ENCODE assay signal across 8 mouse cellular contexts in genomic region chr4:102254466-102255294, GRCm38 (mm10).
A peak's percentile ranks its signal among the peaks of the same experiment; 100 is the strongest.
DNase-seq lines count a peak whose midpoint lies in the region; ATAC-seq and TF ChIP-seq lines count a peak whose summit lies in the region.

No protein-coding gene starts in this region.

- H3K27me3 ChIP-seq in embryonic facial prominence, embryonic 15.5 days = no peaks in the 10 kb centered on the region
- no peaks in the 10 kb centered on the region for H3K27me3 ChIP-seq in heart, postnatal 0 days (ENCODE audit: control insufficient read depth, insufficient read depth, low read length)
- H3K27me3 ChIP-seq in small intestine, adult 2 months (ENCODE audit: control insufficient read depth, insufficient read depth, low read length) = no peaks in the 10 kb centered on the region

- DNase-seq in cerebellum, adult 9-11 months = peak; percentile 50
- DNase-seq in heart, postnatal 0 days (ENCODE audit: low spot score) = peak; percentile 72
- peak; percentile 46 to 55 for DNase-seq in layer of hippocampus, postnatal 10 days (ENCODE audit: low spot score in 2 of 2)
- peak; percentile 6 to 26 for DNase-seq in lung, postnatal 4 days
- no peak for DNase-seq in spleen, adult 18-20 months
- no peak for DNase-seq in thymus, adult 18-20 months

- TF ChIP-seq EP300 in heart, postnatal 0 days (IDR thresholded peaks at IDR 0.05; ENCODE audit: low read depth) = no peak

- H3K4me2 ChIP-seq in embryonic facial prominence, embryonic 15.5 days (replicated peaks) = peak overlapping the region; percentile 54
- H3K4me2 ChIP-seq in heart, postnatal 0 days (ENCODE audit: low read depth, low read length) = peak overlapping the region; percentile 74

- peaks cover 12% of the 10 kb centered on the region for H3K4me1 ChIP-seq in embryonic facial prominence, embryonic 15.5 days
- 0 out of 2 replicates have a peak, but pooled peaks cover 7% of the 10 kb centered on the region for H3K4me1 ChIP-seq in heart, postnatal 0 days (ENCODE audit: control insufficient read depth, insufficient read depth)
- H3K4me1 ChIP-seq in small intestine, adult 2 months (ENCODE audit: control insufficient read depth, insufficient read depth, insufficient read length, low read length) = no peaks in the 10 kb centered on the region

- no peaks in the 10 kb centered on the region for H3K36me3 ChIP-seq in embryonic facial prominence, embryonic 15.5 days
- no peaks in the 10 kb centered on the region for H3K36me3 ChIP-seq in heart, postnatal 0 days (replicated peaks; ENCODE audit: control insufficient read depth, insufficient read depth, low read length)
- no peaks in the 10 kb centered on the region for H3K36me3 ChIP-seq in small intestine, adult 2 months (ENCODE audit: control insufficient read depth, insufficient read depth, low read length)

- no peaks in the 10 kb centered on the region for H3K9me3 ChIP-seq in embryonic facial prominence, embryonic 15.5 days (replicated peaks)
- no peaks in the 10 kb centered on the region for H3K9me3 ChIP-seq in heart, postnatal 0 days (replicated peaks; ENCODE audit: control insufficient read depth, low read length)

- no peak overlapping the region for H3K9ac ChIP-seq in embryonic facial prominence, embryonic 15.5 days
- peak overlapping the region; percentile 65 for H3K9ac ChIP-seq in heart, postnatal 0 days (replicated peaks; ENCODE audit: low read depth, low read length)

- TF ChIP-seq CTCF in heart, postnatal 0 days (IDR thresholded peaks at IDR 0.05; ENCODE audit: low read depth) = no peak; the same call in 1 of the 2 replicates
- no peak for TF ChIP-seq CTCF in small intestine, adult 2 months (IDR thresholded peaks at IDR 0.05; ENCODE audit: extremely low read depth, insufficient read length, insufficient replicate concordance, low read depth, low read length)

- no peak for ATAC-seq in embryonic facial prominence, embryonic 15.5 days (ENCODE audit: insufficient number of reproducible peaks, low FRiP score, low TSS enrichment, low read depth)
- ATAC-seq in heart, postnatal 0 days (ENCODE audit: insufficient read depth, low read depth) = peak; percentile 75

- WGBS in embryonic facial prominence, embryonic 15.5 days = 3% methylated on average over 15 of the region's 15 CpGs
- WGBS in heart, postnatal 0 days = 5% methylated on average over 15 of the region's 15 CpGs
- 14% methylated on average over 15 of the region's 15 CpGs for WGBS in small intestine, adult 2 months

- peak overlapping the region; percentile 72 for H3K27ac ChIP-seq in embryonic facial prominence, embryonic 15.5 days (replicated peaks)
- peak overlapping the region; percentile 89 for H3K27ac ChIP-seq in heart, postnatal 0 days (ENCODE audit: low read depth)
- H3K27ac ChIP-seq in small intestine, adult 2 months (ENCODE audit: insufficient read depth, low read depth, low read length) = no peak overlapping the region

- peak overlapping the region; percentile 33 for H3K4me3 ChIP-seq in embryonic facial prominence, embryonic 15.5 days (replicated peaks)
- peak overlapping the region; percentile 53 for H3K4me3 ChIP-seq in heart, postnatal 0 days (ENCODE audit: low read depth, low read length)
- peak overlapping the region; percentile 41 for H3K4me3 ChIP-seq in small intestine, adult 2 months (ENCODE audit: low read depth, low read length)

- no peak for TF ChIP-seq POLR2A in small intestine, adult 2 months (IDR thresholded peaks at IDR 0.05; ENCODE audit: low read depth, low read length)

Comparison
In these comparisons a context has a peak if more than half of its experiments do, and no peak if none do; other contexts are left out.
1. DNase-seq: peak in cerebellum, adult 9-11 months (single experiment), heart, postnatal 0 days (single experiment), layer of hippocampus, postnatal 10 days (2 of 2) and lung, postnatal 4 days (2 of 2); none in spleen, adult 18-20 months (0 of 2) and thymus, adult 18-20 months (0 of 2).
2. Peak in every context shown above with its lines, with median percentiles within 50 percentile points of each other: H3K4me3 ChIP-seq.